Mouse (Mus musculus) liver, embryonic 15.5 days (tissue): ENCODE data around the gene Coa4. TPM values are rescaled to one million over a fixed set of nuclear protein-coding genes. Genes with fewer than 3 reads are reported as not detected.

Experiments
- ATAC-seq: fragments of 200-750 bp; cut with Nextera tagmentation; 2 replicates; pipeline ENCODE4 v1.8.0; 2017; ENCODE audit warnings: moderate number of reproducible peaks, mild to moderate bottlenecking, moderate library complexity; ENCODE audit not compliant: insufficient read depth
- H3K27ac ChIP-seq: fragments of 300-500 bp; sonication (generic); replicated peaks from 2 replicates; pipeline ENCODE4 v1.5.1; 2015; ENCODE audit warnings: mild to moderate bottlenecking, inconsistent platforms
- H3K27me3 ChIP-seq: fragments of 300-500 bp; sonication (generic); 2 replicates; pipeline ENCODE4 v1.6.1; 2015; ENCODE audit warnings: mild to moderate bottlenecking, inconsistent platforms
- H3K36me3 ChIP-seq: fragments of 300-500 bp; sonication (generic); replicated peaks from 2 replicates; pipeline ENCODE4 v1.6.1; 2015; ENCODE audit warnings: moderate library complexity, mild to moderate bottlenecking, inconsistent platforms
- H3K4me1 ChIP-seq: fragments of 300-500 bp; sonication (generic); replicated peaks from 2 replicates; pipeline ENCODE4 v1.6.1; 2015; ENCODE audit warnings: inconsistent platforms
- H3K4me2 ChIP-seq: fragments of 300-500 bp; sonication (generic); 2 replicates; pipeline ENCODE4 v1.6.1; 2015; ENCODE audit warnings: moderate library complexity, mild to moderate bottlenecking, inconsistent platforms
- H3K4me3 ChIP-seq: fragments of 300-500 bp; sonication (generic); replicated peaks from 2 replicates; pipeline ENCODE4 v1.5.1; 2015; ENCODE audit warnings: mild to moderate bottlenecking, inconsistent platforms
- H3K9ac ChIP-seq: fragments of 300-500 bp; sonication (generic); 2 replicates; pipeline ENCODE4 v1.6.1; 2015; ENCODE audit warnings: moderate library complexity, mild to moderate bottlenecking, inconsistent platforms
- H3K9me3 ChIP-seq: fragments of 300-500 bp; sonication (generic); replicated peaks from 2 replicates; pipeline ENCODE4 v1.6.1; 2016; ENCODE audit warnings: inconsistent platforms
- WGBS: fragments of 180-500 bp; shearing (Covaris S2); methylation state at CpG from one replicate; pipeline ENCODE4 v1.1.7; 2015; ENCODE audit warnings: mixed read lengths; ENCODE audit not compliant: insufficient replicate concordance; 5-methylcytosine and 5-hydroxymethylcytosine counted together
- polyA plus RNA-seq: library from polyadenylated mRNA; unstranded; fragments of >200 nt; fragmentation: Nextera tagmentation; extraction: Ambion mirVana; gene quantifications from 2 replicates; pipeline ENCODE4 v1.2.1, GENCODE M21; 2015

Gene Coa4
- polyA plus RNA-seq, 1 experiment from 2014 or later: 11.5 TPM

DNA sequence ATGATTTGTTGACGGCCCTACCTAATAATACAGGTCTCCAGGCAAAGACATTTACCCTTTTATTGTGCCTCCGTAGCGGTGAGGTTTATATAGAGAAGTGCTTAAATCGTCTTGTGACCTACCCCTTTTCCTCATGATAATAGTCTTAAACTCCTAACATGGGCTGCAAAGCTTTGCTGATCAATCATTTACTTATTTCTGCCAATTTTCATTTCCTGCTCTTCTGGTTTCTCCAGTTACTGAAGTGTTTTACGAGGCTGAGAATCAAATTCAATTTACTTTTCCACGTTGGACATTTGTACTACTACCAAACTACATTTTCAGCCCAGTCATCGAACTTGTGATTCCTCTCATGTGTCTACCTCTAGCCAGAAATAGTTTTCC lies 640 bp downstream of the Coa4 start:
- Histone ChIP-seq H3K36me3 (peaks cover 19% of the 10 kb centered on the region), H3K4me3 (peak overlapping the region; percentile 81), H3K4me2 (peak overlapping the region; percentile 80), H3K27me3 (no peaks in the 10 kb centered on the region), H3K27ac (peak overlapping the region; percentile 81), H3K4me1 (peaks cover 30% of the 10 kb centered on the region), H3K9me3 (no peaks in the 10 kb centered on the region), H3K9ac (peak overlapping the region; percentile 80)
- ATAC-seq: no peak; the same call in 1 of the 2 replicates
- WGBS: 22% methylated on average over 7 of the region's 7 CpGs

DNA sequence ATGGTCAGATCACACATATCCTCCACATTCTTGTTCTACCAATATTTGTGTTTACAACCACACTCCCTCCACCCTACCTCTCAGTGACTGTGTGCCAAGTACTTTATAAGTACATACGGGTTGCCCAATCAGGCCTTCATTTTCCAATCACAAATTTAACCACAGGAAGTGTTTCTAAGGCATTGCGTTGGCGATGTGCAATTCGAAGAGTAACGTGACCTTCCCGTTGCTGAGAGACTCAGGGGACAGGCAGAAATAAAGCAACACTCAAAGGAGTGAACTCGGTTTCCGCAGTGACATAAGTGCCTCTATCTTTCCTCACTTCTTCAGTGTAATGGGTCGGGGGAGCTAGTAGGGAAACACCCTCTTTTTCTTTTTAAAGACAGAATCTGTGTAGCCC lies 2.6 kb downstream of the Coa4 start:
- H3K9me3 ChIP-seq: no peaks in the 10 kb centered on the region
- ATAC-seq: no peak
- H3K27ac ChIP-seq: 0 out of 2 replicates have a peak overlapping the region, but pooled peaks have one; percentile 31
- H3K9ac ChIP-seq: no peak overlapping the region
- H3K27me3 ChIP-seq: no peaks in the 10 kb centered on the region; the same call in 1 of the 2 replicates
- peaks cover 30% of the 10 kb centered on the region for H3K4me1 ChIP-seq
- 76% methylated on average over 9 of the region's 9 CpGs for WGBS
- H3K36me3 ChIP-seq: peaks cover 19% of the 10 kb centered on the region
- no peak overlapping the region for H3K4me3 ChIP-seq
- no peak overlapping the region for H3K4me2 ChIP-seq

DNA sequence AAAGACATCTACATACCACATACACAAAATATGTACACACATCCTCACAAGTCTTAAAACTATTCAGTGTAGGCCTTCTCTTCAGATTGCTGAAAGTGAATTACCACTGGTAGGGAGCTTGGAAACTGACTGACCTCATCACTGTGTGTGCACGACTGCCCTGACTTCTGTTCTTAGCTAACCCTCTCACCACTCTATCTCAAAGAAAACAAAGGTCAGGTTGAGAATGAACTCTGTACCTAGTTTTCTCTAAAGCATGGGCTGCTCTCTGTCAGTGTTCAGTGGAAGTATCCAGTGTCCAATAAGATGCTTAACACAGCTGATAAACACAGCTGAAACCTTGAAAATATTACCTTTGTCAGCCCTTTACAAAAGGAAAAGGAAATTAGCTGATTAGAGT lies 7.6 kb downstream of the Coa4 start:
- Histone ChIP-seq H3K4me2 (no peak overlapping the region), H3K27me3 (no peaks in the 10 kb centered on the region; the same call in 1 of the 2 replicates), H3K27ac (peak overlapping the region; percentile 35; the same call in 1 of the 2 replicates), H3K36me3 (peaks cover 12% of the 10 kb centered on the region), H3K9ac (no peak overlapping the region), H3K9me3 (no peaks in the 10 kb centered on the region), H3K4me3 (no peak overlapping the region), H3K4me1 (peaks cover 10% of the 10 kb centered on the region; the same call in 1 of the 2 replicates)
- WGBS: 29% methylated on average over 1 of the region's 1 CpGs
- ATAC-seq: peak; percentile 70; the same call in 1 of the 2 replicates

DNA sequence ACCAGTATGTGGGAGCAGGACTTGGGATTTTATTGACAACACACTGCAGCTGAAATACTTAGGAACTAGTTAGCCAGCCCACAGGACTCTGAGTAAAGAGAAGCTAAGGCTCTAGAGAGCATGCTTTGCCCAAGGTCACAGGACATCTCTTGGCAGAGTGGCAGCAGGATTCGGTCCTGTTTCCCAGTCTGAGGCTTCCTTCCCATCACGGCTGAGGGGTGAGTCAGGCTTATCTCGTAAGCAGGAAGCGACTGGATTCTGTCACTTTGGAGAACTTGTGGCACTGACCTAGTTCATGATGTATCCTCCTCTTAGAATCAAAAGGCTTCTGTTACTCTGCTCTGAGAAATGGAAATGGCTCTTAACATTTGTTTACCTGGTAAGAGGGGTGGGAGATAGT lies 10.8 kb downstream of the Coa4 start:
- Histone ChIP-seq H3K27me3 (no peaks in the 10 kb centered on the region; the same call in 1 of the 2 replicates), H3K9me3 (no peaks in the 10 kb centered on the region), H3K4me1 (peaks cover 10% of the 10 kb centered on the region; the same call in 1 of the 2 replicates), H3K9ac (no peak overlapping the region), H3K4me2 (no peak overlapping the region), H3K36me3 (peaks cover 9% of the 10 kb centered on the region), H3K4me3 (no peak overlapping the region), H3K27ac (no peak overlapping the region)
- 53% methylated on average over 4 of the region's 4 CpGs for WGBS
- ATAC-seq: no peak

DNA sequence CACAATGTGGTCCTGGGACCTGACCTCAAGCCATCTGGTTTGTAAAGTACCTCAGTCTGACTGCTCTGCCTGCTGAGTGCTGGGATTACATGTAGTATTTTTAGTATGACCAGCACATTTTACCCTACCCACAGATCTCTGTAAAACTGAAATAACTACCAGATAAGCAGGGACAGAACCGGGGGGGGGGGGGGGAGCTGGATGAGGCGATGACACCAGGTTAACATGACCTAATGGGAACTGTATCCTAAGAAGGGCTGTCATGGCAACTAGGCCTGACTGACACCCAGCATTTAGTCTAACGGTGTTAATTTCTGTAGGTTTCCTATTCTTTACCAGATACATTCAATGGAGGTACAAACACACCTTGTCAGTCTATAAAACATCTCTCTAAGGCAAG lies 12.9 kb downstream of the Coa4 start:
- Histone ChIP-seq H3K4me1 (peaks cover 15% of the 10 kb centered on the region), H3K4me2 (no peak overlapping the region), H3K27ac (no peak overlapping the region), H3K4me3 (no peak overlapping the region), H3K9ac (no peak overlapping the region), H3K36me3 (peaks cover 15% of the 10 kb centered on the region), H3K27me3 (no peaks in the 10 kb centered on the region), H3K9me3 (no peaks in the 10 kb centered on the region)
- ATAC-seq: no peak
- WGBS: 63% methylated on average over 3 of the region's 3 CpGs

DNA sequence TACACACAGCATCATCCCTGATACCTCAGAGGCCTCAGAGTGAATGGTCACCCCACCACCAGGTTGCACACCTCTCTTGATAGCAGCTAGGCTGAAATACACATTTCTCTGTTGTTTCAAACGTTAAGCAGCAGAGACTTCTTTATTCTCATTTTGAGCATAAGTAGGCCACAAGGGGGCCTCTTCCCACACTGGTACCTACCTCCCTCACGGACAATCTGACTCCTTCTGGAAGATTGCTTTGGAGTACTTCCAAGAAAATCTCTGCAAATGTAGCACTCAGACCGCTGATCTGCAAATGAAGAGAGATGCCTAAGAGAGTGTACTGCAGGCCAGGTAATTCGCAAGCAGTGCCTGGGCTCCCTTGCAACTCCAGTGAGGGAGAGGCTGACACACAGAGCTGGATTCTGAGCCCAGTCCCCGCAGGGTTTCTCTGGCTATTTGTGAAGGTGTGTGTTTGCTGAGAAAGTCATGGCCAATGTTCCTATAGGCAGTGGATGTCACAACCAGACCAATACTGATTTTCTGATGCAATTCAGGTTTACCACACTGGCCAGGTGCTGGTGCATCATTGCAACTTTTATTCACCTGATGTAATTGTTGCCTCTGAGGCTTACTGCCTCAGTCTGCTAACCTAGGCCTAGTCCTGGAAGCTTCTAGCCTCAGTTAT lies 13.6 kb downstream of the Coa4 start:
- no peak for ATAC-seq
- Histone ChIP-seq H3K27ac (no peak overlapping the region), H3K4me1 (peaks cover 16% of the 10 kb centered on the region), H3K9ac (no peak overlapping the region), H3K9me3 (no peaks in the 10 kb centered on the region), H3K36me3 (peaks cover 15% of the 10 kb centered on the region), H3K4me3 (no peak overlapping the region), H3K27me3 (no peaks in the 10 kb centered on the region), H3K4me2 (no peak overlapping the region)
- 68% methylated on average over 5 of the region's 5 CpGs for WGBS

DNA sequence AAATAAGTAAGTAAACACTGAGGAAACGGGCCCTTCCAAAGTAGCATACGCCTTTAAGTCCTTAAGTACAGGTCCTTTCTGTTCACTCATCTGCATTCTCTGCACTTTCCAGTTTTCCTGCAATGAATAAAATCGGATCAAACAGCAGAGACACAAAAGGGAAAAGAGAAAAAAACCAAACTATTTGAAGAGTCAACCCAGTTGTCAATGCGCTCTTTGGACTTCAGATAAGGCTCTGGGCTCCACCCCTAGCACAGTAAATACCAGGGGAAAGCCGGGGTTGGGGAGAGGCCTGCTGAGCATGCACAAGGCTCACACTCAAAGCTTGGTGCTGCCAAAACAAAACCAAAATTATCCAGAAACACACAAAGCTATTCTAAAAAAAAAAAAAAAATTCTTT lies 18.1 kb downstream of the Coa4 start:
- no peak overlapping the region for H3K4me3 ChIP-seq
- no peaks in the 10 kb centered on the region for H3K27me3 ChIP-seq
- H3K4me2 ChIP-seq: peak overlapping the region; percentile 34
- H3K36me3 ChIP-seq: peaks cover 15% of the 10 kb centered on the region
- 41% methylated on average over 5 of the region's 5 CpGs for WGBS
- no peaks in the 10 kb centered on the region for H3K9me3 ChIP-seq
- ATAC-seq: peak; percentile 41; the same call in 1 of the 2 replicates
- no peak overlapping the region for H3K9ac ChIP-seq
- H3K27ac ChIP-seq: peak overlapping the region; percentile 66
- H3K4me1 ChIP-seq: peaks cover 37% of the 10 kb centered on the region

DNA sequence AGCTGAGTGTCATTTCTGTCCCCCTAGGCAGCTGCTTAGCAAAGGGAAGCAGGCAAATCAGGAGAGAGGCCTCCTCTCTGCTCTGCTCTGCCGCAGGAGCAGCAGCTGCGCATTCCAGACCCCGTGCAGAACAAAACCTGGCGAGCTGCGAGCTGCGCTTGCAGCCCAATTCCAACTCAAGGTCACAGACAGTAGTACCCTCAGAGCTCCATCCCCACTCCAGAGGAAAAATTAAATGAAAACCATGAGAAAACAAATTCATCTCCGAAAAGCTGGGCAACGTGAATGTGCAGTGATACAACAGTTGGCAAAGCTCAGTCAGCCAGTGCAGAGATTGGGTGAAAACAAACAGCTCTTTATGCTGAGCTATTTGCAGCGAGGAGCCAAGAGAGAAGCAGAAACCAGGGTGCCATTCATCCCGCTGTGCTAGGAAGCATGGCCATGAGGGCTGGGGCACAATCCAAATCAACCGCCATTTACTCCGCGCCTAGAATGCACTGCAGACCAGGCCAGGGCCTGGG lies 18.6 kb downstream of the Coa4 start:
- no peak for ATAC-seq
- Histone ChIP-seq H3K4me1 (peaks cover 39% of the 10 kb centered on the region), H3K4me2 (no peak overlapping the region; the same call in 1 of the 2 replicates), H3K9ac (no peak overlapping the region), H3K27ac (peak overlapping the region; percentile 66), H3K27me3 (no peaks in the 10 kb centered on the region), H3K9me3 (no peaks in the 10 kb centered on the region), H3K4me3 (no peak overlapping the region), H3K36me3 (peaks cover 14% of the 10 kb centered on the region)
- 75% methylated on average over 13 of the region's 13 CpGs for WGBS

DNA sequence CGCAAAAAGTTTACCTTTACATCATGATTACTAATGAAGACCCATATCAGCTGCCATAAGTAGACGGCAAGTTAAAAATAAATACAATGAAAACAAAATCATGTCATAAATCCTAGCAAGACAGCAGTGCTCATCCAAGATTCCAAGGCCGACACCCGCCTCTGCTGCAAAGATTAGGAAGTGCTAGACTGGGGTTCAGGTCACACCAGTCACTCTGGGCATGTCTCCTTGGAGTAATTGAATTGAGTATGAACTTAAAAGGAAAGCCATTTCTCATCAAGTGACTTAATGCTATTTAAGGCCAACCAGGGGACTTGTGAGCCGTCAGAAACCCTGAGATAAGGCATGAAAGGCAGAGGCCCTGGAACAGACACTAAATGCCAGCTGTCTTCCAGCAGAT lies 20.4 kb downstream of the Coa4 start:
- H3K9ac ChIP-seq: no peak overlapping the region
- peaks cover 44% of the 10 kb centered on the region for H3K4me1 ChIP-seq

DNA sequence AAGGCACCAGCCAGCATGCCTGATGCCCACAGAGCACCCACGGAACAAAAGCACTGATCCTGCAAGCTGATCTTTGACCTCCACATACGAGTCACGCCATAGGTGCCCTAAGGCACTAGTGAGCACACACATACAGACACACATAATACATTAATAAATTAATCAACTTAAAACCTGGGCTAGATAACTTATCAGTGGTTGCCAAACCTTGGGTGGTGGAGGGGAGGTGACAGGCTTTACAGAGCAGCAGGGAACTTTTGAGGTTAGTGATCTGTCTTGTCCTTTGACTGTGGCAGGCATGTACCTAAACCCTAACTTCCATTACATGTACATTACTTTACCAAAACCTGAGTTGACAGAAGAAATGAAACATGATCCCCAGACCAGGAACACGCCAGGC lies 22.5 kb downstream of the Coa4 start:
- peak overlapping the region; percentile 47 for H3K4me2 ChIP-seq
- WGBS: 29% methylated on average over 4 of the region's 4 CpGs
- peak; percentile 87 for ATAC-seq
- no peaks in the 10 kb centered on the region for H3K27me3 ChIP-seq
- H3K27ac ChIP-seq: 0 out of 2 replicates have a peak overlapping the region, but pooled peaks have one; percentile 61
- H3K9me3 ChIP-seq: no peaks in the 10 kb centered on the region
- no peak overlapping the region for H3K4me3 ChIP-seq
- H3K4me1 ChIP-seq: peaks cover 40% of the 10 kb centered on the region
- no peak overlapping the region for H3K9ac ChIP-seq
- H3K36me3 ChIP-seq: 0 out of 2 replicates have a peak, but pooled peaks cover under 1% of the 10 kb centered on the region

More for the DNA sequence above, 20.4 kb downstream of the Coa4 start:
- Histone ChIP-seq H3K27me3 (no peaks in the 10 kb centered on the region), H3K4me3 (no peak overlapping the region), H3K27ac (no peak overlapping the region), H3K4me2 (no peak overlapping the region), H3K9me3 (no peaks in the 10 kb centered on the region), H3K36me3 (0 out of 2 replicates have a peak, but pooled peaks cover 6% of the 10 kb centered on the region)
- no peak for ATAC-seq
- 74% methylated on average over 5 of the region's 5 CpGs for WGBS

DNA sequence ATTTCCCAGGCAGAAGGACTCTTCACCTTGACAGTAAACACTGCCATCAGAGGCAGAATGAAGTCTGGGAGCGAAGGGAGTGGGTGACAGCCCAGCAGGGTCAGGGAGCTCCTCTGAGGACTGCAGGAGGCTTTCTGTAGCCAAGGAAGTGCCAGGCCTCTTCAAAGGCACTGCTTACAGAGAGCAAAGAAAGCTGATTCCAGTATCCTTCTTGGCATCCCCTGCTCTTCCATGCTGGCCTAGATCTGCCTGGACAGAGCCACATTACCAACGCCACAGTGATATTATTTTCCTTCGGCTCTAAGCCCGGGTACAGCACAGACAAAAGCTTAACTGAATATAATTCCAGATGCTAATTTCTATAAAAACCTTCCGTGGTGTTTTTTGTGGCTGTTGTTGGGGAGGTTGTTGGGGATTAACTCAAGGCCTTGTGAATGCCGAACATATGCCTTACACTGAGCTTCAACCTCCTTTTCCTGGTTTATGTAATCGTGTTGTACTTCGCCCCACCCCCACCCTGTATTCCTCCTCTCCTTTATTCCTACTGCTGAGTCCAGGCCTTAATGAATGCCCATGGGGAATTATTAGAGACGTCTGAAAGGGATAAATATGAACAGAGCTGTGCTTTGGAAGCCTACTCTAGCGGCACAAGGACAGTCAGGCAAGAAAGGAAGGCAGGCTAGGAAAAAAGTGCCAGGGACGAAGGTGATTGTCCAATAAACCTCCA lies 25.2 kb downstream of the Coa4 start:
- no peaks in the 10 kb centered on the region for H3K27me3 ChIP-seq
- no peak overlapping the region for H3K4me3 ChIP-seq
- ATAC-seq: no peak
- H3K4me1 ChIP-seq: peaks cover 29% of the 10 kb centered on the region
- no peaks in the 10 kb centered on the region for H3K9me3 ChIP-seq
- H3K27ac ChIP-seq: no peak overlapping the region
- H3K36me3 ChIP-seq: peaks cover 11% of the 10 kb centered on the region; the same call in 1 of the 2 replicates
- WGBS: 74% methylated on average over 11 of the region's 11 CpGs
- H3K4me2 ChIP-seq: no peak overlapping the region
- H3K9ac ChIP-seq: no peak overlapping the region
